Mouse (Mus musculus) naive thymus-derived CD4-positive, alpha-beta T cell, adult 2 months (primary cell): ENCODE measurements around the gene Gm20388.
"Not testable (repeated sequence)": the region's sequence is repeated elsewhere in the genome, so short reads cannot be mapped to it uniquely, and the experiment has no call there.

Source experiments
- DNase-seq: peaks from one replicate; pipeline ENCODE4 v3.0.0-alpha.2; 2011; ENCODE audit warnings: low read depth

The Gm20388 gene

GRCm38 (mm10) chr8:124021237-124022227 is 4110.9 kb downstream of the Gm20388 start, which contains the start of the genes Taf5l and Urb2:
Gene Taf5l, minus strand, starts transcription at chr8:124021397.
Gene Urb2, plus strand, starts transcription at chr8:124021508.
- DNase-seq: peak; percentile 93

DNA sequence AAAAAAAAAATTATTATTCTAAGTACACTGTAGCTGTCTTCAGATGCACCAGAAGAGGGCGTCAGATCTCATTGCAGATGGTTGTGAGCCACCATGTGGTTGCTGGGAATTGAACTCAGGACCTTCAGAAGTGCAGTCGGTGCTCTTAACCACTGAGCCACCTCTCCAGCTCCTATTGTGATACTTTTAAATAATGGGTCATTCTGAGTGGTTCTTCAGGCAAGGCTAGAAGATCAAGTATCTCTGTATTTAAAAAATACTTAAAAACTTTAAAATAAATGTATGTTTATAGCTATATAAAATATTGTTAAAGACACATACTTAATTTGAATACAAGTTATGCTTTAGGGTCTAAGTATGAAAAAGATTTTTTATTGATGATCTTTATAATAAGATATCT is 4115.6 kb downstream of the Gm20388 start:
- not testable (repeated sequence) for DNase-seq

DNA sequence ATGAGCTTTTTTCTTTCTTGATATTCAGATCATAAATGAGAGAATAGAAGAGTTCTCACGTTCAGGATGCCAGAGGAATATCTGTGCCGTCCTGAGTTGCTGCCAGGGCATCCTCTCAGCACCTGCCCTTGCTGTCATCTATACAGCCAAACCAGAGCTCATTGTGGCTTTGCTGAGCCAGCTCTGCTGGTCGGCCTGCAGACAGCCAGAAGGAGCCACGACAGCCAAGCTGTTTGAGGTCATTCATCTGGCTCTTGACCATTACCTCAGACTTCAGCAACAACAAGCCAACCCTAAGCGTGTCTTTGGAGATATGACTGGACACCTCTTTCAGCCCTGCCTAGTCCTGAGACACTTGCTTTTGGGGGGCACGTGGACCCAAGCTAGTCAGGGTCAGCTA is 4117.2 kb downstream of the Gm20388 start:
- no peak for DNase-seq

DNA sequence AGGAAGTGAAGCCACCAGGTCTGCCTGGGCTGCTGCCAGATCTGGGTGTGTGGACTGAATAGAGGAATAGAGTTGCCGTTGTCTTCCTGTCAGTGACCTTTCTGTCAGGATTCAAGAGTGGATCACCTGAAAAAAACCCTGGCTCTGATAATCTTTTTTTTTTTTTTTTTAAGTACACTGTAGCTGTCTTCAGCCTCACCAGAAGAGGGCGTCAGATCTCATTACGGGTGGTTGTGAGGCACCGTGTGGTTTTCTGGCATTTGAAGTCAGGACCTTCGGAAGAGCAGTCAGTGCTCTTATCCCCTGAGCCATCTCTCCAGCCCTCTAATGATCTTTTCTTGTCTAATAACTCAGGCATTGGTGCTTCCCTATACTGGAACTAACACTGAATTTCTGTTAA is 4122.8 kb downstream of the Gm20388 start:
- DNase-seq: peak; percentile 27

GRCm38 (mm10) chr8:124038121-124038520 is 4127.5 kb downstream of the Gm20388 start:
- DNase-seq: no peak

DNA sequence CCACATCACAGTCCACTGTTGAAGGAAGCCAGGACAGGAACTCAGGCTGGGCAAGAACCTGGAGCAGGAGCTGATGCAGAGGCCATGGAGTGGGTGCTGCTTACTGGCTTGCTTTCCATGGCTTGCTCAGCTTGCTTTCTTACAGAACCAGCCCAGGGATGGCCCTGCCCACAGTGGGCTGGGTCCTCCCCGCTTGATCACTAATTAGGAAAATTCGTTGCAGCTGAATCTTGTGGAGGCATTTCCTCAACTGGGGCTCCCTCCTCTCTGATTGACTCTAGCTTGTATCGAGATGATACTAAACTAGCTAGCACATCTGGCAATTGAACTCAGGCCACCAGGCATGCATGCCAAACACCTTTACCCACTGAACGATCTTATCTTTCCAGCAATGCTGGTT is 4128.7 kb downstream of the Gm20388 start:
- no peak for DNase-seq

GRCm38 (mm10) chr8:124042201-124042600 is 4131.6 kb downstream of the Gm20388 start:
- no peak for DNase-seq

DNA sequence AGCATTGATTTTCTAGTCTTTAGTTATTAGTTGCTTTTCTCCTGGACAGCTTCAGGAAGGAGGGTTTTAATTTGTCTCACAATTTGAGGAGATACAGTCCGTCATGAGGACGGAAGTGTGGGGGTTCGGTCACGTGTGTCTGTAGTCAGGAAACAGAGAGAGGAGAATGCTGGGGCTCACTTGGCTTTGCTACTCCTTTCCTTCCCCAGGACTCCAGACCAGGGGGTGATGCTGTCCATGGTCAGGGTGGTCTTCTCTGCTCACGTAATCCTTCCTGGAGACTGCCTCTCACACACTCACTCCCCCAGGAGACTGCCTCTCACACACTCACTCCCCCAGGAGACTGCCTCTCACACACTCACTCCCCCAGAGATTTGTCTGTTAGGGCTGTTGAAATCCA is 4133.8 kb downstream of the Gm20388 start:
- no peak for DNase-seq

DNA sequence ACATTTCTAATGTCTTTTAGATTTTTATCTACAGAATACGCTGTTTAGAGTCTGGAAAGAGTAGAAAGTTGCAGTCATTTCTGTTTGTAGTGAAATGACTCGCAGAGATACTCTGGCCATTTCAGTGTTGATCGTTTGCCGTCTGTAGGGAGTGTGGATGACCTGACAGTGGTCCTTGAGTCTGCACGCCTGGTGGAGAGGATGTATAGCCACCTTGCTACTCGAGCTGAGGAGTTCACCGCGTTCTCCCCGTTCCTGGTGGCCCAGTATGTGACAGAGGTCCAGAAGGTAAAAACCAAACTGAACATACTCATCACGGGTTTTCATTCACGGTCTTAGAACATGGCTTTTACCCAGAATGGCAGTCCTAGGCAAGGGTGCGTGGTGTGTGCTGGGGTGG is 4134.3 kb downstream of the Gm20388 start:
- DNase-seq: no peak

DNA sequence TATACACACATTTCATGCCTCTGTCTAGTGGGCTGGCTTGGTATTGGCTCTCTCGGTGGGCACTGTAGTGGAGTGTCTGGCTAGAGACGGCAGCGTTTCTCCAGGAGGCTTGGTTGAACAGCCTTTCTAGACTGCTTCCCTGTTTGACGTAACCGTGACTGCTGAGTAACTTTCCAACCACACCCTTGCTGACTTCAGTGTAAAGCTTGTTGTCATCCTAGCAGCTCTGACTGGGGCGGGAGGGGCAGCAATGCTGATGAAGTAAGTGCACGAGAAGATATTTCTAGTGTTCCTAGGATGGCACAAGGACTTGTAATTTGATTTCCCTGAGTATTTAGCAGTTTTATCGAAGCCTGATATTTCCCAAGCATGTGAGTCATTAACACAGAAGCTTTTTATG is 4135.2 kb downstream of the Gm20388 start:
- no peak for DNase-seq

DNA sequence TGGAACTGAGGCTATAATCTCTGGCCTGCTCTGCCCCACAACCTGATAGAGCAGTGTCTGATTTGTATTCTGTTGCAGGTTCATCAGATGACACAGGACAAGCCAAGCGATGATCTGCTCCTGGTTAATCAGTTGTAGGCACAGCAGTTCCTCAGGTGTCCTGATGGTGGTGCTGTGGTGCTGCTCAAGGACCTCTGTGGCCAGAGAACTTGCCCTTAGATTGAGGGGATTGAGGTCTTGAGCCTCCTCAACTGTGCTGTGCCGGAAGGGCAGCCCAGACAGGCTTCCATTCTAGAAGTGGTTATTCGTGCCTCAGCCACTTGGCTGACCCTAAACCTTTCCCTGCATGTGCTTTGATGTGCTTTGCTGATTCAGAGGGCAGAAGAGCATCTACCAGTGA is 4141.5 kb downstream of the Gm20388 start:
- peak; percentile 71 for DNase-seq

DNA sequence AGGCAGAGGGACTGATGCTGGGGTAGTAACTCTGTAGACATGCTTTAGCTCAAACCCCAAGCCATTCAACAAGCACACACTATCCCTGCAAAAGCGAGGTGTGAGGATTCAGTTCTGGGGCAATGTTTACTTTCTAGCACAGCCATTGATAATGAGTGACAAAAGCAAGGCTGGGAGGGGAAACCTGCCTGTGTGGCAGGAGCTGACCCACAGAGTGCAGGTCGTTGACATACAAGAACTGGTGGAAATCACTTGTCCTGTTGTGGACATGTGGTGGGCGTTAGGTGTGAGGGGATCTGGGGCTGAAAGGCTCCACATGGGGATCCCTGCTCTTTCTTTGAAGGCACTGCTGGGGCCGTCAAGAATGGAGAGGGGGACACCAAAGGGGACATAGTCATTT is 4141.9 kb downstream of the Gm20388 start:
- no peak for DNase-seq

DNA sequence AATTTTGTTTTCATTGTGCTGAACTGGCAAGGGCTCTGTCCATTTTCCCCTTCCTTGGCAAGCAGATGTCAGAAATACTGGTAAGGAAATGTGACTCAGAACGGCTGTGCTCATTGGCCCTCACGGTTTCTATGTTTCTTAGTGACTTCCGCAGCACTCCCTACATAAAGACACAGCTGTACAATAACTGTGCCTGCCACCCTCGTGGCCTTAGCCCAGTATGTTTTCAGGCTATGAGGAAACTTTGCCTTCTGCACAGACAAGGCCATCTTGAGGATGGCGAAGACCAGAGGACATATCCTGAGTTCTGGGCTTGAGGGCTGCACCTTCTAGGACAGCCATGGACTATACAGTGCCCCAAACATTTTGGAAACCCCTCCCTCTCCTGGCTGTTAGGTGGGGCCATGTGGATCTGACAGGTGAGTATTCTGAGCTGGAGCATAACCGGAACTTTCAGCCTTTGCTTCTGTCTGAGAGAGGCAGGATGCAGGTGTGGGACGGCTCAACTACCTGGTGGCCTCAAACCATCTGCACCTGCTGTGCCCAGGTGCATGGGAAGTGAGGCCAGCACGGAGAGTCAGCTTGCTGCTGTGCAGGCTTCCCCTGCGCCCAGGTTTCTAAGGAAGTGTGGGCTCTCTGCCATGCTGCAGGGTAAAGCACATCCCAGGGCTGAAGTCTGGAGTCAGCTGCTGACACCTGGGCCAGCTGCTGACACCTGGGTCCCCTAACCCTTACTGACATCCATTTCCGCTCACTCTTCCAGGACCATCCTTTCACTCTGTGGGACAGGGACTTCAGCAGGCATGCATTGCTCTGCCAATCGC is 4146.4 kb downstream of the Gm20388 start:
- no peak for DNase-seq

GRCm38 (mm10) chr8:124066325-124067058 is 4155.9 kb downstream of the Gm20388 start:
- no peak for DNase-seq

GRCm38 (mm10) chr8:124067059-124067750 is 4156.6 kb downstream of the Gm20388 start:
- DNase-seq: no peak

DNA sequence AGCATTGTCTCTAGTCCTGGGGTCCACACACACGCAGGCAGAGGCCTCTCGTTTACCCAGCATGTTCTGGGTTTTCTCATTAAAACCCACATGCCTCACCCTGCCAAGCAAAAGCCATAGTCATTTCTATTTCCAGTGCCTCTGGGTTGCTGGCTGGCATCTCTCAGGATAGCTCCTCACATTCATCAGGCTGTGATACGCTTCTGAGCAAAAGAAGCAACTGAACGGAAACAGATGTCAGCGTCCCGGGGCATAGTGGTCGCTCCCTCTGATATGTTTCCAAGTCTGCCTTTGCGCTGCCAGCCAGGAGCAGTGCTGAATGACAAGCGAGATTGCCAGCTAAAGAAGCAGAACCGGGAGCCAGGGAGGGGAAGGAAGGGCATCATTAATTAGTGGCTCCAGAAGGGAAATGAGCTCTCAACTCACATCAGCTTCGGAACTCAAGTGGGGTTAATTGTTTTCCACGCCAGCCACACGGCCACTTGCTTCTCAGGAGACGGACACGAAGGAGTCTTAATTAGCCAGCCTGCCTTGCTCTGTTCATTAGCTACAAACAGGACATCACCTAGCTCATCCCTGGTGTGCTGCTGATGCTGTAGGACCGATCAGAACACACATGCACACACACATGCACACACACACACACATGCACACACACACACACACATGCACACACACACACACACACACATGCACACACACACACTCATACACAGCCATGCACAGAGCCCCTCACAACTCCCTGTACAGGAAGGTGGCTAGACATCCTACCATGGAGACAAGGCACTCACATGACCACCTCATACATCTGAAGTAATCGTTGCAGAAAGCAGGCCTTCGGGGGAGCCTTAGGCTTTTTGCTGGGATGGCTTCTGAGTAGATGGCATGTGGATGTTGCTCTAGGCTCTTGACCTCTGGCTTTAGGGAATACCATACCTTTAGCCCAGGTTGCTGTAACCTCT is 4160.0 kb downstream of the Gm20388 start:
- DNase-seq: no peak

GRCm38 (mm10) chr8:124075977-124076376 is 4165.3 kb downstream of the Gm20388 start:
- DNase-seq: peak; percentile 68

DNA sequence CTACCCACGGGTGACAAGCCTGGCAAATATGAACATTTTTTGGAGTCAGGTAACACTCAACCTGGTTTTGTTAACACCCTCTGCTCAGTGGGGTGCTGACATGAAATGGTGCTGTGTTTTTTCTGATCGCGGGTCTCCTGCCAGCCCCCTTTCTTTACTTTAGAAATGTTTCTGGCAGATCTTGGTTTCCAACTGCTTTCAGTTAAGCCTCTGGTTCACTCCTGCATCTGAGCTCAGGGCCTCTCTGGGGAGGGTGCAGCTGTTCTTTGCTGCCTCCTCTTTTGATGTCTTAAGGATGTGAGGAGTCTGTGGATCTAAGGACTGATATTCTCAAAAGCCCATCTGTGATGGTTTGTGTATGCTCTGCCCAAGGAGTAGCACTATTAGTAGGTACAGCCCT is 4165.8 kb downstream of the Gm20388 start:
- no peak for DNase-seq

- no peak for DNase-seq
Measured at GRCm38 (mm10) chr8:124077377-124077776, 4166.7 kb downstream of the Gm20388 start.

- no peak for DNase-seq
Measured at GRCm38 (mm10) chr8:124077998-124078397, 4167.4 kb downstream of the Gm20388 start.
